Mouse (Mus musculus) 416B (cell line): ENCODE results near the gene Pidd1.

Experiments used
- DNase-seq: peaks from one replicate; pipeline ENCODE4 v3.0.0; 2011; ENCODE audit warnings: low read depth

Gene Pidd1

GRCm38 (mm10) chr7:141443828-141444237 lies at the start of gene Pidd1:
Gene Pidd1 (minus strand): TSS chr7:141444025.
- peak; percentile 83 for DNase-seq

- no peak for DNase-seq
These were observed 48.9 kb upstream of the Pidd1 start for GRCm38 (mm10) chr7:141492738-141493137.

DNA sequence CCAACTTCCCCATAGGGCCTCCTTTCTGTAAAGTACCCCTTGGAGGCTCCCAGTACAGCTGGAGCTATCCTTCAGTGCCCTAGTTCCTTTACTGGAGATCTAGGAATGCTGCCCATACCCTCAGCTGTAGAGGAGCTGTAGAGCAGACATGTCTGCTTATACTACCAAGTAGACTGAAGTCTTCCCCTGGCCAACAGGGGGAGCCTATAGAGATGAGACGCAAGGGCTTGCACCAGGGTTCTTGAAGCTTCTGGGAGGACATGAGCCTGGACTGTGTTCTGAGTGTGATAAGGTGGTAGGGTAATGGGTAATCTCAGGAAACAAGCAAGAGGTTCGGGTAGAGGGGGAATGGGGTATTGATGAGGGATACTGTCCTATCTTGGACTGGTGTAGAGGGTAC lies 47.3 kb upstream of the Pidd1 start:
- peak; percentile 64 for DNase-seq

GRCm38 (mm10) chr7:141487141-141487540 lies 43.3 kb upstream of the Pidd1 start:
- no peak for DNase-seq

- DNase-seq, result no peak
These were observed 42.4 kb upstream of the Pidd1 start for GRCm38 (mm10) chr7:141486239-141486638.

DNA sequence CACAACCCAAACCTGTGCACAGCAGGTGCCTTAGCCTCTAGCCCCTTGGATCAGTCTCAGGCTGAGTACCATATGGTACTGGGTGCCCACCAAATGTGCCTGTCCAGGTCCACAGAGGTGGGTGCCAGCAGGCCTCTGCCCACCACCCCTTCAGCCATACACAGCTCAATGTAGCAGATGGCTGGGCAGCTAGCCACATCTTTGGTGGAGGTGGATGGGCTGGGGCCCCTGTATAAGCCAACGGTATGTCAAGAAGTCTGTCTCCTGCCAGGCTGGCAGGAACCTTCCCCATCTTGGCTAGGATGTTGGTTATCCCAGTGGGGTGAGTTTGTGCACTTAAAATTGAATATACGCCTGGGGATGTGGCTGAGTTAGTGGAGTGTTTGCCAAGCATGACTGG lies 41.8 kb upstream of the Pidd1 start:
- no peak for DNase-seq

GRCm38 (mm10) chr7:141485186-141485585 lies 41.4 kb upstream of the Pidd1 start:
- no peak for DNase-seq

GRCm38 (mm10) chr7:141484186-141485120 lies 40.6 kb upstream of the Pidd1 start:
- DNase-seq, result no peak

GRCm38 (mm10) chr7:141483114-141483653 lies 39.4 kb upstream of the Pidd1 start:
- DNase-seq, result no peak

- DNase-seq, result no peak
These were observed 38.8 kb upstream of the Pidd1 start for GRCm38 (mm10) chr7:141482531-141483024.

DNA sequence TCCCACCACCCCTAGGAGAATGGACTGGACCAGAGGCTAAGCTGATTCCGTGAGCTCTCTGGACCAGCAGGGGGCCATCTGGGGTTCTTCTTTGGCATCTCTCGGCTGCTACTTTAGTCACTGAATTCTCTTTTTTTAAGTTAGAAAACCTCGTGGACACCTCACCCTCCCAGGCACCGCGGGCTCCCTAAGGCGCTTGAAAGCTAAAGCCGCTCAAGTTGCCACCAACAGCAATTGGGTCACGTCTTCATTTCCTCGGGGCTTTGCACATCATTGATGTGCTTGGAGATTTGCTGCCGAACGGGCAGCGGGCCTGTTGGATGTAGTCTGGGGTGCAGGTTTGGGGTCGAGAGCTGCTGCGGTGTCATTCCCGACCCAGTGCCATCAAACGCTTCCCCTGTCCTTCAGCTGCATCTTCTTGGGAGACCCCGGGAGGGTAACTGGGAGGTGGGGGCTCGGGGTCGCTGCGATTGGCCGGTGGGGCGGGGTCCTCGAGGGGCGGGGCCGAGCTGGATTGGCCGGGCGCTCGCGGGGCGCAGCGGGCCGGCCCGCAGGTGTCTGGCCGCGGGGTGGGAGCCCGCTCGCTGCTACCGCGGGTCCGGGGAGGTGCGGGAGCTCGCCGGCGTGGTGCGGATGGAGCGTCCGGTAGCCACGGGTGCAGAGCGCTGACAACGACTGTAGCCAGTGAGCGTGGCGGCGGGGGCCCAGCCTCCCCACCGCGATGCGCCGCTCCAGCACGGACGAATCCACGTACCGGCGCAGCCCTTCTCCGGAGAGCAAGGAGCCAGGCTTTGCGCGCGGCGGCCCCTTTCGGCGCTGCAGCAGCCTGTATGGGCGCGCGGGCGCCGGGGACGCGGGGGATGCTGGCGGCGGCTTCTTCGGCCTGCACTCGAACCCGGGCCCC lies 37.9 kb upstream of the Pidd1 start:
- DNase-seq, result no peak

DNA sequence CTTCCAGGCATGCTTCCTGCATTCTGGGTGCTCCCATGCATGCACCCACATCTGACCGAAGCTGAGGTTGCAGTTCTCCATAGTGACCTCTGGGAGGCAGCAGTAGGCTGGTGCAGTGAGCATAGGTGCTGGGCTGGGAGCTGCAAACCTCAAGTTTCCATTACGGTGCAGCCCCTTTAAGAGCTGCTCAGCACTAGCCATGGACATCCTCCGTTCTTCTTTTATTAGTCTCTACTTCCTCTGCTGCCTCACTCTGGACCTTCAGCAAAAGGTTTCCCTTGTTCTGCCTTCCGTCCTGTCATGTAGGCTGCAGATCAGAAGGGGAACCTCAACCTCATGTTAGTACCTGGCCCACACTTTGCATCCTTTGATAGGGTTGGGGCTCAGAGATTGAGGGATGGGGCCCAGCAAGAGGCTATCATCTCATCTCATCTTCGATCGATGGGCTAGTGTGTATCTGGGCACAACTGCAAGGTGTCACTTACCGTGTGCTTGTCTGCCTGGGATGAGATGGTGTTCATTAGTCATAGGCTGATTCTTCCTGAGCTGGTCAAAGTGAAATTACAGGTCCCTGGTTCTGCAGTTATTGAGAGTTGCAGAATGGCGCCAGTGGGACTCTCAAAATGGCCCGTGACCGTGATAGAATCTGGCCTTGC lies 37.1 kb upstream of the Pidd1 start:
- peak; percentile 87 for DNase-seq

DNA sequence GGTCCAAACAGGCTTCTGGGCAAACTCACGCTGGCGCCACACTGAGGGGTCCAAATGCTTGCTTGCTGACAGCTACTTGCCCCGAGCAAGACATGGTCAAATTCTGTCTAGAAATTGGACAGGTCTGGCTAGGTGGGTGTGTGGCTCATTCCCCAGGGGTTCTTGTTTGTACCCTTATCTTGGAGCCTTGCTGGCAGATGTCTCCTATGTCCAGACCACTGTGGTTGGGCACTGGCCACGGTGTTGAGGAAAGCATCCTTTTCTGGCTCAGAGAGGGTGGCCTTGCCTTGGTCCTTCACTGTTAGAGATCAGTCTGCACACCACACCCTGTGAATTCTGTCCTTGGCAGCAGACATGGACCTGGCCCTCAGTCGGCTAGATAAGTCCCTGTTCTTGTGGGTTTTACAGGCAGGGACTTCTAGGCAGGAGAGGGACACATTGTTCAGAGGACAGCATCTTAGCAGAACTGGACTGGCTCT lies 34.5 kb upstream of the Pidd1 start:
- peak; percentile 83 for DNase-seq

GRCm38 (mm10) chr7:141477578-141478269 lies 33.9 kb upstream of the Pidd1 start:
- DNase-seq, result peak; percentile 93

GRCm38 (mm10) chr7:141476981-141477370 lies 33.2 kb upstream of the Pidd1 start:
- DNase-seq, result peak; percentile 83

- DNase-seq, result peak; percentile 95
These were observed 32.6 kb upstream of the Pidd1 start for GRCm38 (mm10) chr7:141476226-141476980.

DNA sequence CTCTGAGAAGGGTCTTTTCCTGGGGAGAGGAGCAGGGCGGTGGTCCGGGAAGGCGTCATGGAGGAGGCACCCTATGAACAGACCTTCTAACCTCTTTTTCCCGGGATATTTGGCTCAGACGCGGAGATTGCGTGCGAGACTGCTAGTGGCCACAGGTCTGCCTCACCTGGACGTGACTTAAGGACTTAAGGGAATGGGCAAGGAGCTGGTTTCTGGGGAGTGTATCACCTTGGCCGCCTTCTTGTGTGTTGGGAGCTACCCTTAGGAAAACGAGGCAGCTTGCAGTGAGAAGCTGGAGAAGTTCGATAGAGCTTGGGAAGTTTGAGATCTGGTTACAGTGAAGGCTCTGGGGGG lies 32.0 kb upstream of the Pidd1 start:
- no peak for DNase-seq

- DNase-seq, result peak; percentile 87
These were observed 31.4 kb upstream of the Pidd1 start, which contains the start of the genes Polr2l and Tspan4 for GRCm38 (mm10) chr7:141475011-141475804. Gene Polr2l (minus strand): TSS chr7:141475132. Gene Tspan4 (plus strand): TSS chr7:141475240.

- no peak for DNase-seq
These were observed 30.3 kb upstream of the Pidd1 start for GRCm38 (mm10) chr7:141474160-141474559.
